ENCODE assay signal across 8 mouse cellular contexts in genomic region chr1:43098031-43098984, GRCm38 (mm10). TPM values are rescaled to one million over a fixed set of nuclear protein-coding genes. Genes with fewer than 3 reads are reported as not detected.
DNase-seq lines count a peak whose midpoint lies in the region; ATAC-seq lines count a peak whose summit lies in the region.

TSS of gene Tgfbrap1 (minus strand) at chr1:43098637.
TSS of gene AI597479 (plus strand) at chr1:43098710.

- H3K9ac ChIP-seq in hindbrain, embryonic 12.5 days: peak within 1 kb of the TSS; percentile 95

- peak; percentile 96 for DNase-seq in NIH3T3 (ENCODE audit: low read depth)
- DNase-seq in cerebellum, postnatal 10 days: peak; percentile 98
- DNase-seq in frontal cortex, postnatal 10 days (ENCODE audit: low spot score in 2 of 2): peak; percentile 88 to 93
- peak; percentile 87 to 97 for DNase-seq in layer of hippocampus, postnatal 25 days (ENCODE audit: extremely low spot score in 1 of 2, low spot score in 1 of 2)
- peak; percentile 89 for DNase-seq in lung, postnatal 25 days (ENCODE audit: low spot score)
- peak; percentile 97 for DNase-seq in retina, embryonic 14.5 days (ENCODE audit: low spot score)
- peak; percentile 97 for DNase-seq in thymus, postnatal 4 days

- H3K36me3 ChIP-seq in hindbrain, embryonic 12.5 days: peaks cover 16% of the 10 kb centered on the region

- WGBS in hindbrain, embryonic 12.5 days: under 1% methylated on average over 57 of the region's 57 CpGs

- peak within 1 kb of the TSS; percentile 86 for H3K4me3 ChIP-seq in hindbrain, embryonic 12.5 days

- peak; percentile 97 for ATAC-seq in hindbrain, embryonic 12.5 days (ENCODE audit: low FRiP score)

- H3K4me2 ChIP-seq in hindbrain, embryonic 12.5 days (replicated peaks): peak within 1 kb of the TSS; percentile 83

- H3K27me3 ChIP-seq in hindbrain, embryonic 12.5 days: no peaks in the 10 kb centered on the region

- H3K4me1 ChIP-seq in hindbrain, embryonic 12.5 days: peaks cover 16% of the 10 kb centered on the region

- no peaks in the 10 kb centered on the region for H3K9me3 ChIP-seq in hindbrain, embryonic 12.5 days (replicated peaks)

- peak within 1 kb of the TSS; percentile 99 for H3K27ac ChIP-seq in hindbrain, embryonic 12.5 days

RNA-seq across cellular contexts. Expression of gene Tgfbrap1, which starts in this region (rescaled TPM):
- polyA plus RNA-seq in hindbrain, embryonic 12.5 days (2016; fragmentation: Nextera tagmentation; extraction: Ambion mirVana): 16.9 and 17.2 TPM in 2 replicates
- 10 to 100 TPM; 39.8 to 42.4 TPM for total RNA-seq in layer of hippocampus, postnatal 25 days (2021)

RNA-seq across cellular contexts. Expression of gene AI597479, which starts in this region (rescaled TPM):
- polyA plus RNA-seq in hindbrain, embryonic 12.5 days (2016; fragmentation: Nextera tagmentation; extraction: Ambion mirVana): 46.3 and 46.7 TPM in 2 replicates
- total RNA-seq in layer of hippocampus, postnatal 25 days (2021): 10 to 100 TPM; 23.5 to 25.6 TPM

Comparison
In these comparisons a context has a peak if more than half of its experiments do, and no peak if none do; other contexts are left out.
1. Peak in every context shown above with its lines: DNase-seq, ATAC-seq, H3K4me3 ChIP-seq and H3K27ac ChIP-seq.